Mouse (Mus musculus) gastrocnemius, postnatal 25 days (tissue): ENCODE measurements around the gene Mapk1. TPM values are rescaled to one million over a fixed set of nuclear protein-coding genes. Genes with fewer than 3 reads are reported as not detected.

ENCODE experiments used
- DNase-seq: peaks from one replicate; pipeline ENCODE4 v3.0.0; 2022
- total RNA-seq, 2 experiments: library from RNA; stranded (reverse); gene quantifications; 1 replicate in 1 of 2; 2 replicates in 1 of 2; pipeline ENCODE4 v1.2.3; 2021

Mapk1 gene
- total RNA-seq, 2 experiments from 2014 or later, result 85.1 to 87.1 TPM

DNA sequence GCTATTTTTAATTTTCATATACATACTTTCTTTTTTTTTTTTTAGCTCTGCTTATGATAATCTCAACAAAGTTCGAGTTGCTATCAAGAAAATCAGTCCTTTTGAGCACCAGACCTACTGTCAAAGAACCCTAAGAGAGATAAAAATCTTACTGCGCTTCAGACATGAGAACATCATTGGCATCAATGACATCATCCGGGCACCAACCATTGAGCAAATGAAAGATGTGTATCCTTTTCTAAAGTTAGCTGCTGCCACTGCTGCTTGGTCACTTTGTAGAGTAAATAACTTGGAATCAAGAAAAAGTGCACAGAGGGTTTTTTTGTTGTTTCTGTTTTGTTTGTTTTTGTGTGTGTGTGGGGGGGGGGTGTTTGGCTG is 32.7 kb downstream of the Mapk1 start:
- DNase-seq, result no peak

DNA sequence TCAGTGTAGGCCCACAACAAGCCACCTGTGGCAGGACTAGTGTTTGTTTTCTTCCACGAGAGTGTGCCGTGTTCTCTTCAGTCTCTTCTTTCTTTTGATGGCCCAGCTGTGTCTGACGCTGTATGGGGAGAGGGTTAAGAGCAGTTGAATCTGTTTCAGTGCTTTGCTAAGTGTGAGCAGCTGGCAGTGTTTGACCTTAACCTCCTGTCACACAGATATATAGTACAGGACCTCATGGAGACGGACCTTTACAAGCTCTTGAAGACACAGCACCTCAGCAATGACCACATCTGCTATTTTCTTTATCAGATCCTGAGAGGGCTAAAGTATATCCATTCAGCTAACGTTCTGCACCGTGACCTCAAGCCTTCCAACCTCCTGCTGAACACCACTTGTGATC is 34.9 kb downstream of the Mapk1 start:
- DNase-seq, result no peak

DNA sequence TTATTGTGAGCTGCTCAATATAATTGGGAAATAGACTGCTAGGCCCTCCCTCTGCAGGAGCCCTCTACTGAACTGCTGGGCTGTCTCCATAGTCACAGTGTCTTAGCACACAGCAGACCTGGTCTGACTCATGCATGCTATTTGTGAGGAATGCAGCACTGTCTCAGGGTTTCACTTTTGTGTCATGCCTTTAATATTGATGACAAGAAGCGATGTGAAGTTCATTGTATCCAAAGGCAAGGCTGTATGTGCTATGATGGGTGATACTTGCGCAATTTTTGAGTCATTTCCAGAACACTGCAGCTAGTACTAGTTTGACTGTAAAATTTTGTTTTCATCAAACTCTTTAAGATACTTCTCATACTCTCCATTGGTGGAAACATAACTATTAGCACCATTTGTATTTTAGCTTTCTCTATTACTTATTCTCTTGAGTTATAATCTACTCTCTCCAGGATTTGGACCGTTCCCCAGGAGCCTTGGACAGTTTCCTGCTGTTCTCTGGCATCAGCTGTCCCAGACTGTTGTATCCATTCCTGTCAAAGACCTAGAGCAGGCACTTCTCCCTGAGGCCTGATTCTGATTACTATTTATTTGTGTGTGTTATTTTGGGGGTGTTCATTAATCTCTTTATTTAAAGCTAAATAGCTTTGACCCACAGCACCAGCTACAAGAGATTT is 41.4 kb downstream of the Mapk1 start:
- peak; percentile 29 for DNase-seq

DNA sequence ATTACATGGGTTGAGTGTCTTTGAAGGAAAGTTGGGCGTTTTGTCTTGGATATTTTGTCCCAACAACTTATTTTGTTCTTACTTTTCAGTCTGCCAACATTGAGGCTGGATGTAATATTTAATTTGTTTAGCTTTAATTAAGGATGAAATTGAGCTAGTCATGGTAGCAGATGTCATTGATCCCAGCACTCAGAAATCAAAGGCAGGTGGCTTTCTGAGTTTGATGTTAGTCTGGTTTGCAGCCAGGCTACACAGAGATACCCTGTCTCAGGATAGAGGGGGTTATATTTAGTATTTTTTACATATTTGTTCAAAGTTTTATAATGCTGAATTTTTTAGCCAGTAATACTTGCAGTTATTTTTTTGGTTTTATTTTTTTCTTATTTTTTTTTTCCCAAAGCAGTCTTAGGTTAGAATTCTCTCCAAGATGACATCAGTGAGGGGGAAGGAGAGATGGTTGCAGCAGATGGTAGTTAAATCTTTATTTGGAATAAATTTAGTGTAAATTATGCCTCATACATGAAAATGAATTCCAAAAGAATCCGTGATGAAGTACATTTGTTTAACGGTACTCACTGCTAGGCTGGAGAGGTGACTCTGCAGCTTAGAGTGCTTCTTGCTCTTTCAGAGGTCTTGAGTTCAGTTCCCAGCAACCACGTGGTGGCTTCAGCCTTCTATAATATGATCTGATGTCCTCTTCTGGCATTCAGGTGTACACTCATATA is 47.0 kb downstream of the Mapk1 start:
- no peak for DNase-seq

DNA sequence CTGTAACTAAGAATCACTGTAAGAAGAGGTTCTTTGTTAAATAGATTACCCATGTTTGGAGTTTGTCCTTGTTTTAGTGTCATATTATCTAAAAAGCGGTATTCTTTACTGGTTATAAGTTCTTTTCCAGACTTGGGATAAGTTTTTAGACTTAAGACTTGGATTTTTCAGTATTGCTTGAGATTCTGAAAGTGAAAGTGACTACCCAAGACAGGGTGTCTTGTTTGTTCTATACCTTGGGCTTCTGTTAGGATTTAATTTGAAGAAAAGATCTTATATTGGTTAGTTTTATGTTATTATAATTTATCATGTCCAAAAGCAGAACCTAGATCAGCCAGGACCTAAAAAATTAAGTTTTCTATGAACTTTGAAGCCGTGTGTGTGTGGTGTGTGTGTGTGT is 50.6 kb downstream of the Mapk1 start:
- DNase-seq, result no peak

DNA sequence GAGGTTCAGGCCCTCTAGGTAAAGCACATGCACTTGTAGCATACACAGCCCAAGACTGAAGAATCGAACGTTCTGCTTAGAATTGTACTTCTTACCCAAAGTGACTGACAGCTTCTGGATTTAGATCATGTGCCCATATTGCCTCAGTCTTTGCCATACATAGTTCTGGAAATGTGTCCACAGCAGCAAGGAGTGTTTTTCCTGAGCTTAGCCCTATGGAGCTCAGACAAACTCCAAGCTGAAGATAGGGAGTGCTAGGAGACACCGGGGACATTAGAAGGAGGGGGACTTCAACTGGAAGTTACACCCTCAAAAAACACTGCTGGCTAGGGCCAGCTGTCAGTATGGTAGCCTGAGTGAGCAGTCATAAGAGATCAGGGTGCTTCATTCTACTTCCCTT is 57.5 kb downstream of the Mapk1 start:
- no peak for DNase-seq

DNA sequence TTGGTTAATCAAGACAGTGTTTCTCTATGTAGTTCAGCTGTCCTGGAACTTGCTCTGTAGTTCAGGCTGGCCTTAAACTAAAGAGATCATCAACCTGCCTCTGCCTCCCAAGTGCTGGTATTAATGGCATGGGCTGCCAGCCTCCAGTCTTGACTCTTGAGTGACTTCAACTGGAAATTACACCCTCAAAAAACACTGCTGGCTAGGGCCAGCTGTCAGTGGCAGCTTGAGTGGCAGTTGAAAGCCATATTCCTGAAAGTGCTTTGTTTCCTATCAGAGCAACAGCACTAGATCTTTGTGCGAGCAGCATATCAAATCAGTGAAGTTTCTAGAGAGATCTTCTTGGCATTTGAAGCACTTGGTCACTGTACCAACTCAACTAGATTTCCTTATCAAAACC is 58.2 kb downstream of the Mapk1 start:
- no peak for DNase-seq

DNA sequence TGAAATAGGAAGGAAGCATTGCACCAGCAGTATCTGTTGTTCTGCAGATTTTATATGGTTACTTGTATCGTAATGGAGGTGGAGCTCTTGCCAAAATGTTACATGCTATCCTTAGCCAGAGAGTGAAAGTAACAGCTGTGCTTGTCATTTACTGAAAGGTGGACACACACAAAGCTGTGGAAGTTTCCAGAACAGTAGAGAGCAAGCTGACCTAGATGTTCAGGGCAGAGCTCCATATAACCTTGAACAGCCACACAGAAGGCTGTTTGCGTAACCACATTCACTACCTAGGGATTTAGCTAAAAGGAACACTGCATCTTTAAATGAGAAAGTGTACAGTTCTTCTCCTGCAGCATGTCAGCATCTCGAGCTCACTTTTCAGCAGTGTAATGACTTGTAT is 61.1 kb downstream of the Mapk1 start:
- DNase-seq, result peak; percentile 38

DNA sequence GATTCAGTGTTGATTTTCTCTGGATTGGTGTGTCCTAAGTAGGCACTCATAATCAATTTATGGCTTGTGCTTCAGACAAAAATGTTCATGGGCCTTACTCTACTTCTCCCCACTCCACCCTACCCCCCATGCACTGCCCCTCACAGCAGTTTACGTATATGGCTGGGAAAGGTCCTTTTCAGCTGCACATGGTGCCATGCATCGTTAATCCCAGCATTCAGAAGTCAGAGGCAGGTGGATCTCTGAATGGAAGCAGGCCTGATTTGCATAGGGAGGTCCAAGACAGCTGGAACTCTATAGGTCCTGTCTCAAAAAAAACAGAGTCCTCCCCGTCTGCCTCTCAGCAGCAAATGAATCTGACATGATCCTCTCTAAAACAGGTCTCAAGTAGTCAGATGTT is 62.1 kb downstream of the Mapk1 start:
- no peak for DNase-seq

DNA sequence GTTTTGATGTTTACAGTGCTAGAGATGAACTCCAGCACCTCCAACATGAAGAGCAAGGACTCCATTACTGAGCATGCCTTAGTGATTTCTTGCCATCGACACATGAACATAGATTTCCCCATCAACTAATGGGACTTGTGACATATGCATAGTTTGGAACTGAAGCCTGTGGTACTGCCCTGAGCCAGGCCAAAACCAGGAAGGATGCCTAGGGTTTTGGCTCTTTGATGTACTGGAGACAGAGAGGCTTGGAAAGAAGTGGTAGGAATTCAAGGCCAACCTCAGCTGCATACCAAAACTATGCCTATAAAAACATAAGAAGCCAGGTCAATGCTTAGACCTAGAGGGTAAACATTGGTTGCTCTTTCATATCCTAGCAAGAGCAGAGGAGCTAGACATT is 66.7 kb downstream of the Mapk1 start:
- no peak for DNase-seq

DNA sequence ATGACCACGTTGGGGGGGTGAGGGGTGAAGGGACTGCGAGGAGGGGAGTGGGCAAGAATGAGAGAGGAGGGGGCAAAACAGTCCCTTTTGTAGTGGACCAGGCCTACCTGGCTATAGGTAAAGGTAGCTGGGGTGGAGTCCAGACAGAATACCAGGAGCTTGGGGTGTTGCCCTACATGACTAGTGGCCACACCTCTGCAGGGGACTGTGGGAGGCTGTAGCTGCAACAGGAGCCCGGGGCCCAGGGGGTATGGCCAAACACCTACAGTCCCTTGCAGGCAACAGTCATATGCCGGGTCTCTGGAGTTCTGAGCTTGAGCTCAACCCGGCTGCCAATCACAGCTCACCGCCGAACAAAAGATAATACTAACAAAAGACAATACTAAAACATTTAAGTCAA is 68.9 kb downstream of the Mapk1 start:
- no peak for DNase-seq

DNA sequence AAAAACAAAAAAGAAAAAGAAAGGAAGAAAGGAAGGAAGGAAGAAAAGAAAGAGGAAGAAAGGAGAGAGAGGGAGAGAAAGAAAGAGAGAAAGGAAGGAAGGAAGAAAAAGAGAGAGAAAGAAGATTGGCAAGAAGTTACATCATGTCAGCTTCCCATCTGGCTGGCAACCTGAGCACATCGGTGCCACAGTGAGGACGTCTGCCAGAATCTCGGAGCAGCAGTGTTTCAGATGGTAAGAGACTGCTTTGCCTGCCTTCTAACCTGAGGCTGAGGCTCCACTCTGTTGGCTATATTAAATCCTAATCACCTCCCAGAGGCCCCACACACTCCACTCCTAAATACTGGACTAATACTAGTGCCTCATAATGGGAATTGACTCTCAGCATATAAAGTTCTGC is 70.7 kb downstream of the Mapk1 start:
- no peak for DNase-seq

DNA sequence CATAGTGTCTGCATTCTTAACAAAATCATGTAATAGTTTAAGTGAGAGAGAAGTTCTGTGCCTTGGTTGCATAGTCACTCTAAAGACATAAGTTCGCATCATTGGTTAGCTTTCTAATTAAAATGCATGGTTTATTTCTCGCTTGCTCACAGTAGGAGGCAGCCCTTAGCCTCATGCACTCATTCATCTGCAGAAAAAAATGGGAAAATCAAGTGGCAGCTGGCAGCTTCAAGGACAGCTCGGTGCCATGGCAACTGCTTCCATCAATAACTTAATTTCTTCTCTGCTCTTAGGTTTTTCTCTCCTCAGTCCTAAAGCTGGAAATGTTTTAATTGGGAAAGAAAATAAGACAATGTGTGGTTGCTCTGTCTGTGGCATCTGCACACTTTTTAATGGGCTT is 72.4 kb downstream of the Mapk1 start:
- no peak for DNase-seq

DNA sequence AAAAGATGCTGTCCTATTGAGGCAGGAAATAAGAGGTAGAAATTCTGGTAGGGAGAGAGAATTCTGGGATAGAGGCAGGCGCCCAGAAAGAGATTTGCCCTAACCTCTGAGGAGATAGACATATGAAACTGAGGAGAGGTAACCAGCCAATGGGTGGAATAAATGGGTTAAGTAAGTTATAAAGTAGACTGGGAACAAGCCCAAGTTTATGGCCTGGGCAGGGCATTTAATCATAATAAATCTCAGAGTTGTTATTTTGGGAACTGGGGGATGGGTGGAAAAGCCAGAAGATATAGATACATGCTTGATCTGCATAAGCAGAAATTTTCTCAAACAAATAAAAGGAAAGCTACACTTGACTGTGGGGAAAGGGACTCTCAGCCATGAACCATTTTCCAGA is 79.2 kb downstream of the Mapk1 start:
- no peak for DNase-seq

DNA sequence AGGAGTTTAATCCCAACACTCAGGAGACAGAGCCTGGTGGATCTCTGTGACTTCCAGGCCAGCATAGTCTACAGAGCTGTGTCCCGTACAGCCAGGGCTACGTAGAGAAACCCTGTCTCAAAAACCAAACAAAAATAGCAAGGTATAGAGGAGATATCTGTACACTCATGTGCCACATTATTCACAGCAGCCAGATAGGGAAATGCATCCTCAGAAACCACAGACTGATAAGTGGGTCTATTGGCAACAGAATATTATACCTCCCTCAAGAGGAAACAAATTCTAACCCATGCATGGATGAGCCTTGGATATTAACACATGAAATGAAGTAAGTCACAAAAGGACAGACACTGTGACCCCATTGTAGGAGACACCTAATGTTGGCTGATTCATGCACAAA is 84.4 kb downstream of the Mapk1 start:
- DNase-seq, result no peak

DNA sequence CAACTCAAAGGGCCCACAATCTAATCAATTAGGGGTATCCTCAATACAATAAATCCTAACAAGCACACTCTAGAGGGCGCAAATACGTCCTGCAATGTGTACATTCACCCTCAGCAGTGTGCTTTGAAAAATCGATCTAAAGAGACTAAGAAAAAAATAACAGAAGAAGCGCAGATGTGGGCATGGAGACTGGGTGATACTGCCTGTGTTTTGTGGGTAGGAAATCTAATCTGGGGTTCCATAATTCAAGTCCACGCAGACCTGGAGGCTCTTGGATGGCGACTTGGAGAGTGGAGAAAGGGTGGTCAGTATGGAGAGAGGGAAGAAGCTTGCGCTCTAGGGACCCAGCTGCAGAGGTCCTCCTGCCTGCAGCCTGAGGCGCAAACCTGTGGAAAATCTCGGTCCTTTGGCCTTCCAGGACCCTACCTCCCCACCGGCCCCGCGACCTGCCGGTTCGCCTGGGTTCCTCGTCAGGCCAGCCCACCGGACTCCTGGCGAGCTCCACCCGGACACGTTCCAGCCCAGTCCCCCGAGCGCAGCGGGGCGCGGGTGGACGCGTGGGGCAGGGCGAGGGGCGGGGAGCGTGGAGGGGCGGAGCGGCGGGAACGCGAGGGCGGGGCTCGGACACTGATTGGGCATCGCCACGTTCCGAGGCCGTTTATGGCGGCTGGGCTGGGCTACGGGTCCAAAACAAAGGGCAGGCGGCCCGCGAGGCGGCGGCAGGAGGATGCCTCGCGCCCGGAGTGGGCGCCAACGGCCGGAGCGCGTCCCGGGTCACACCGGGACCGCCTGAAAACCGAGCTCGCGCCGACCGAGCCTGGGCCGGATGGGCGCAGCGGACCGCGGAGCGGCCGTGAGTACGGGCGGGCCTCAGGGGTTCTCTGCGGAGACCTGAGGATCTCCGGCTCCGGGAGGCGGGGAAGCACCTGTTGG is 86.6 kb downstream of the Mapk1 start, which contains the start of gene Ypel1:
Gene Ypel1, plus strand, starts transcription at position 186 of the 933 bp plus-strand sequence.
- peak; percentile 85 for DNase-seq

DNA sequence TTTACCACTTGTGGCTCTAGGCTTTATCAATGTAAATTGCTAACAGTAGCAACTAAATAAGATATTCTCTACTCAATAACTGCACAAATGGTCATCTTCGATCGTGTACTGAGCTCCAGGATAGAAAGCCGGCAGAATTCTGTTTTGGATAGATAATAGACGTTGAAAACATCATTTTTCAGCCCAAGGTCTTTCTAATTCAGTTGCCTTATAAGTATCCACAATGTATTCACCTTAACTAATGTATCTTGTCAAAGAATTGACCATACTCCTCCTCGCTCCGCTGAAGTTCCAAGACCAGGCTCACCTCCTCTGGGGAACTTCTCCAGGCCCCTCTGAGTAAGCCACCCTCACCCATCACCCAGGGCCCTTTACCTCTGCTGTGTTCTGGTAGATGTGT is 87.5 kb downstream of the Mapk1 start:
- no peak for DNase-seq

DNA sequence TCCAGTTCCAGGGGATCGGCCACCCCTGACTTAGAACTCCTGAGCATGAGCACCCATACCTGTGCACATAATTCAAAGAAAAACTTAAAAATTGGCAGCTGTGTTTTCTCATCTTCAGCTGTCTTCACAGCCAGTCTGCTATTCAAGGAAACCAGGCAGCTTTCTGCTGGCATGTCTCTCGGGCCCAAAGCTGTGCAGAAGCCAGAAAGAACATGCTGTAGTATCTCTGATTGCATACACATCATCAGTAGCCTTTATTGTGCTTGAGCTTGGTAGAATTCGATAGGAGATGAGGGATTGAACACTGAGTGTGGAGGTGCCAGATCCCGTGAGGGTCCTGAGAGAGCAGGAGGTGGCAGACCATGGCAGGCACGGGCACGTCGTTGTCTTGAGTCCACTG is 89.8 kb downstream of the Mapk1 start:
- DNase-seq, result no peak

DNA sequence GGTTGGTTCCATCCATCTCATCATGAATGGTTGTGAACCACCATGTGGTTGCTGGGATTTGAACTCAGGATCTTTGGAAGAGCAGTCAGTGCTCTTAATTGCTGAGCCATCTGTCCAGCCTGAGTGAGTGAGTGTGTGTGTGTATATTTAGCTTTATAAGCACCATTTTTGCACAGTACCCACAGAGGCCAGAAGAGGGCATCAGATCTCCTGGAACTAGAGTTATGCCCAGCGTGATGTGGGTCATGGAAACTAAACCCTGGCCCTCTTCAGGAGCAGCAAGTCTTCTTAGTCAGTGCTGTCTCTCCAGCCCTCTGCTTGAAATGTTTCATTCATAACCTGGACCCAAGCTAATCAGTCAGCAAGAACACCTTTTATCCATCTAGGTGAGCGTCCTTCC is 93.1 kb downstream of the Mapk1 start:
- DNase-seq, result no peak

DNA sequence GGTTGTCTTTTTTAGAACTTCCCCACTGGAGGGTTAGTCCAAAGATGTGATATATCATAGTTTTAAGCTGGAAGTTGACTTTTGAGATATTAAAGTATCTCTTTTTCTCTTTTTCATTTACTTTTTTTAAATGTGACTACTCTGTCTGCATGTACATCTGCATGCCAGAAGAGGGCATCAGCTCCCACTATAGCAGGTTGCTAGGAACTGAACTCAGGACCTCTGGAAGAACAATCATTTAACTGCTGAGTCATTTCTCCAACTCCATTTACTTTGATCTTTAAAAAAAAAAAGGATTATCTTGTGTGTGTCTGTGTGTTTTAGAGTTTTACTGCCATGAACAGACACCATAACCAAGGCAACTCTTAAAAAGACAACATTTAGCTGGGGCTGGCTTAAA is 93.7 kb downstream of the Mapk1 start:
- no peak for DNase-seq

DNA sequence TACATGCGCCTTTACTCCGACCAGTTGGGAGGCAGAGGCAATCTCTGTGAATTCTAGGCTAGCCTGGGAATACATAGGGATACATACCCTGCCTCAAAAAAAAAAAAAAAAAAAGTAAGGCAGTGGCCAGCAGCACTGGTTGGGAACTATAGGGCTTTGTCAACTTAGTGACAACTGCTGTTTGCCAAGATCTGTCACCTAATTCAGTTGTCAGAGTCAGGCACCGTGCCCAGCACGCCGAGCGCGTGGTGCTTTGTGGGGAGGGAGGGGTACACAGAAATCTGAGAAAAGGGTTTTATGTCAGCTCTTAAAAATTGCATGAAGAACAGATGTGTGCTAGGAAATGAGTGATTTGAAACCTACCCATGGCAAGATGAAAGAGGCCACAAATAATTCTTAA is 94.9 kb downstream of the Mapk1 start:
- no peak for DNase-seq

DNA sequence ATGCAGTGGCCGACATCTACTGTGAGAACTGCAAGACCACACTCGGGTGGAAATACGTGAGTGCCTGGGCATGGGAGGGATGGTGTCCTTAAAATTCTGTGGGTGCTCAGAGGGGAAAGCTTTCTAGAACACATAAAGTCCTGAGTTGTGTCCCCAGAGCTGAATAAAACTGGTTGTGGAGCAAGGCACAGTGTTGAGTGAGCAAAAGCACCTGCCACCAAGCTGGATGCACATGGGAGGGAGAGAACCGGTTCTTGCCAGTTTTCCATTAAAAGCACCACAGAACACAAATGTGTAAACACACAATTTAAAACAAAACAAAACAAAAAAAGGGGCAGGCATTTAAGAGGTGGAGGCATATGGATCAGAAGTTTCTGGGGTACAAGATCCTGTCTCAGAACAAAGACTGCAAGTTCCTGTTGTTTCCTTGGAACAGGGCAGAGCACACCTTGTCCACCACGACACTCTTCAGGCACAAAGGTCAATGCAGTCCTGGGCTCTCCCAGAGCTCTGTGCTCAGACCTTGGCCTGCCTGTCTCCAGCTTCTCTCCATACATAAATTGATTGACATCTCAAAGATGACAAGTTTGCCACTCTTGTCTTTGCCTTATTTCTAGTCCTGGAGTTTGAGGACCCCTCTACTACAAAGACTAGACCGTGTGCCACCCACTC is 99.1 kb downstream of the Mapk1 start:
- no peak for DNase-seq

DNA sequence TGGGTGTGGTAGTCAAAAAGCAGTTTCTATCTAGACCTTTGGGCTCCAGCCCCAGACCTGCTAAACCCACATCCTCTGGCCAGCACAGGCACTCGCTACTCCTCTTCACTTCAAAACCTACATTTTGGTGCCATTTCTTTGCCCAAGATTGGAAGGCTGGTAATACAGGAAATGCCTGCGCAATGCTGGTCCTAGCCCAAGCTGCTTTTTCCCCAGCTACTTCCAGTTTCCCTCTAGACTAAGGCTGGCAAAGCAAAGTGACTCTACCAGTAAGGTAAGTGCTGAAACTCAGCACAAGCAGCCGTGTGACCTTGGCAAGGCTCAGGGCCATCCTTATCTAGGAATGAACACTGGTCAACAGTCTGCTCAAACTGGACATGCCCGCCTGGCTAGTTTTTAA is 102.5 kb downstream of the Mapk1 start:
- DNase-seq, result no peak
